Mouse (Mus musculus) right cerebral cortex, postnatal 36 days (tissue): ENCODE results near the gene Zfp39.
"Not testable (repeated sequence)": the region's sequence is repeated elsewhere in the genome, so short reads cannot be mapped to it uniquely, and the experiment has no call there.

Source experiments
- DNase-seq, 2 experiments: peaks; one replicate each; pipeline ENCODE4 v3.0.0; 2022; ENCODE audit warnings: low spot score in 2 of 2, mixed read lengths in 1 of 2

Zfp39 gene

GRCm38 (mm10) chr11:58922420-58922819 is 18.4 kb upstream of the Zfp39 start:
- DNase-seq, result no peak

- DNase-seq, result no peak
Observed at GRCm38 (mm10) chr11:58918759-58919158, 14.7 kb upstream of the Zfp39 start.

- no peak for DNase-seq
Observed at GRCm38 (mm10) chr11:58917745-58918366, 13.8 kb upstream of the Zfp39 start, which contains the start of gene Btnl10. Gene Btnl10, plus strand, starts transcription at chr11:58917908.

GRCm38 (mm10) chr11:58916879-58917744 is 13.1 kb upstream of the Zfp39 start:
- DNase-seq, result no peak

- no peak for DNase-seq
Observed at GRCm38 (mm10) chr11:58914461-58915028, 10.5 kb upstream of the Zfp39 start.

GRCm38 (mm10) chr11:58913776-58914175 is 9.8 kb upstream of the Zfp39 start:
- DNase-seq, result no peak

GRCm38 (mm10) chr11:58904838-58905237 is 813 bp upstream of the Zfp39 start:
- DNase-seq, result no peak

GRCm38 (mm10) chr11:58904410-58904718 is 339 bp upstream of the Zfp39 start:
- no peak for DNase-seq

- DNase-seq, result no peak
Observed at GRCm38 (mm10) chr11:58901080-58901479, 2.9 kb downstream of the Zfp39 start.

GRCm38 (mm10) chr11:58897485-58897884 is 6.5 kb downstream of the Zfp39 start:
- no peak for DNase-seq

GRCm38 (mm10) chr11:58894456-58894855 is 9.6 kb downstream of the Zfp39 start:
- DNase-seq, result no peak

- no peak for DNase-seq
Observed at GRCm38 (mm10) chr11:58890511-58890910, 13.5 kb downstream of the Zfp39 start.

- no peak for DNase-seq
Observed at GRCm38 (mm10) chr11:58883756-58884155, 20.3 kb downstream of the Zfp39 start.

- DNase-seq, result no peak
Observed at GRCm38 (mm10) chr11:58870961-58871360, 33.1 kb downstream of the Zfp39 start.

- no peak for DNase-seq
Observed at GRCm38 (mm10) chr11:58867954-58868330, 36.1 kb downstream of the Zfp39 start.

- peak; percentile 72 to 77 for DNase-seq
Observed at GRCm38 (mm10) chr11:58867039-58867953, 36.7 kb downstream of the Zfp39 start, which contains the start of gene 2810021J22Rik. Gene 2810021J22Rik, plus strand, starts transcription at chr11:58867216.

GRCm38 (mm10) chr11:58860744-58861143 is 43.3 kb downstream of the Zfp39 start:
- DNase-seq, result no peak

- no peak for DNase-seq
Observed at GRCm38 (mm10) chr11:58849731-58850130, 54.3 kb downstream of the Zfp39 start.

- DNase-seq, result no peak
Observed at GRCm38 (mm10) chr11:58847636-58848035, 56.4 kb downstream of the Zfp39 start.

GRCm38 (mm10) chr11:58846919-58847461 is 57.0 kb downstream of the Zfp39 start, which contains the start of gene Gm12258:
Gene Gm12258, plus strand, starts transcription at chr11:58847158.
- DNase-seq, result peak; percentile 86 to 89

- not testable (repeated sequence) for DNase-seq
Observed at GRCm38 (mm10) chr11:58838951-58839350, 65.1 kb downstream of the Zfp39 start, which contains the start of gene Olfr311. Gene Olfr311, plus strand, starts transcription at chr11:58839251.
